Mouse (Mus musculus) ovary, adult 18-20 months (tissue): Measurements from ENCODE around the gene Stk11.

Experiments
- DNase-seq: peaks from one replicate; pipeline ENCODE4 v3.0.0; 2022; ENCODE audit warnings: low spot score, mixed read lengths

Stk11 gene

DNA sequence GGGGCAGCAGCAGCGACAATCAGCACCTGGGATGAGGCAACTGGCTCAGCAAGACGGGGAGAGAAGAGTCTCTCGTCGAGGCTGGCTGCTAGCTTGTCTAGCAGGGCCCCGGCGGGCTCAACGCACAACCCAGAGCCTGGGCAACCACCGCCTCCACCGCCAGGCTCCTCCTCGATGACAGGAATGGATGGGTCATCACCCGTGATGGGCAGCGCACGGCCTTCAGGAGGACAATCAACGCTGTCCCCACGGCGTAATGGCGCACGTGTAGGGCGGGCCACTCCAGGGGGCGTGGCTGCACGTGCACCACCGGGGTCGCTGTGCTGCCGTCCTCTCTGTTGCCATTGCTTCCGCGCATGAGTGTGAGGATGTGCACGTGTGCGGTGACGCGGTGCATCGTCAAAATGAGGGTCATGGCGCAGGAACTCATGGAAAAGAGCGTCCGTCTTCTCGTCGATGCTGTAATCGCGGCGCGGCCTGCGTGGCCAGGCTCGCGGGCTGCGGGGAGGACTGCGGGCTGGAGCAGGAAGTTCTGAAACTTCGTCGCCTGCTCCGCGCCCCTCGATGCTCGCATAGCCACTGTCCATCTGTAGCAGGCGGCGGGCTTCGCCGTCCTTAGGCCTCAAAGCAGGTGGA, 15.8 kb downstream of the Stk11 start:
- DNase-seq, result no peak

GRCm38 (mm10) chr10:80131952-80132350, 16.3 kb downstream of the Stk11 start:
- no peak for DNase-seq

- DNase-seq, result no peak
Measured at GRCm38 (mm10) chr10:80133226-80133849, 17.7 kb downstream of the Stk11 start.

GRCm38 (mm10) chr10:80134421-80134820, 18.8 kb downstream of the Stk11 start:
- no peak for DNase-seq

DNA sequence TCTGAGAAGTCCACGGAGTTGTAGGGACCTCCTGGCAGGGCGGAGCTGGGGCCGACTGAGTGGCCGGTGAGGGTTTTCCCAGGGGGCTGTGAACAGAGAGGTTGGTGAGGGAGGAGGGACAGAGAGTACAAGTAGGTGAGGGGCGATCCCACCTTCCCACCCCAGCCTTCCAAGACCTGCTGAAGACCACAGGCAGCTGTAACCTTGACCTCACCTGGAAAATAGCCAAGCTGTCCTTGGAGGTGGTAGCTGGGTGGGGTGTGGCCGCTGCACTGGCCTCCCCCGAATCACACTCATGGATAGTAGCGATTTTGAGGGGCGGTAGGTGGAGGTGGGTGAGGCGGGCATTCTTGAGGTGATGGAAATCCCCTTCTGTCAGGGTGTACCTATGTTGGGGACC, 19.6 kb downstream of the Stk11 start:
- DNase-seq, result no peak

GRCm38 (mm10) chr10:80135641-80136040, 20.0 kb downstream of the Stk11 start:
- no peak for DNase-seq

DNA sequence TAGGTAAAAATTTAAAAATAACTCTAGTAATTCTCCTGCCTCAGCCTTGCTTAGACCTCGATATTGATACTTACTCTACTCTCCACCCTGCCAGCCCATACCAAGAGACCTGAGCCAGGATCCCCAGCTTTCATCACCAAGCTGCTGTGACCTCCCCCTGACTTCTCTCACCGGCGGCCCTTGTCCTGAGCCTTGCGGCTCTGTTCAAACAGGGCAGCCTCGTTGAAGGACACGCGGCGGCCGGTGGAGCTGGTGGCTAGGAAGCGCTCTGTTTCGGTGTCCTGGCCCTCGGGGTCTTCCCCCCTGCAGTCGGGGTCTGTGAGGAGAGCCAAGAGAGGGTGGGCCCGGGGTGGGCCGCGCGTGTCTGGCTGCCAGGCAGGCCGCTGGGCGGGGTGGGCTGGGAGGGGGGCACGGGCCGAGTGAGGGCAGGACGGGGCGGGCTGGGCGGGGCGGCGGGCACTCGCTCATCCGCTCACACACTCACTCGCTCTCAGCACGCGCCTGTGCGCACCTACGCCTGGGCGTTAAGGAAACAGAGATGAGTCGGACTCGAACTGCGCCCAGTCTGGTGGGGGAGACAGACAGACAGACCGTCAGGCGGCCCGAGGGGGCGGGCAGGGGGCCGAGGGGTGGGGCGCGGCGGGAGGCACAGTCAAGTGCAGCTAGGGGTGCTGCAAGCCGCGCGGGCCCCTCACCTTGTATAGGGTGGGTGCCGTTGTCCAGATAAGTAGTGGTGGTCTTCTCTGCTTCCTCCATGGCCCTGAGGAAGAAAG, 20.8 kb downstream of the Stk11 start:
- DNase-seq, result no peak

DNA sequence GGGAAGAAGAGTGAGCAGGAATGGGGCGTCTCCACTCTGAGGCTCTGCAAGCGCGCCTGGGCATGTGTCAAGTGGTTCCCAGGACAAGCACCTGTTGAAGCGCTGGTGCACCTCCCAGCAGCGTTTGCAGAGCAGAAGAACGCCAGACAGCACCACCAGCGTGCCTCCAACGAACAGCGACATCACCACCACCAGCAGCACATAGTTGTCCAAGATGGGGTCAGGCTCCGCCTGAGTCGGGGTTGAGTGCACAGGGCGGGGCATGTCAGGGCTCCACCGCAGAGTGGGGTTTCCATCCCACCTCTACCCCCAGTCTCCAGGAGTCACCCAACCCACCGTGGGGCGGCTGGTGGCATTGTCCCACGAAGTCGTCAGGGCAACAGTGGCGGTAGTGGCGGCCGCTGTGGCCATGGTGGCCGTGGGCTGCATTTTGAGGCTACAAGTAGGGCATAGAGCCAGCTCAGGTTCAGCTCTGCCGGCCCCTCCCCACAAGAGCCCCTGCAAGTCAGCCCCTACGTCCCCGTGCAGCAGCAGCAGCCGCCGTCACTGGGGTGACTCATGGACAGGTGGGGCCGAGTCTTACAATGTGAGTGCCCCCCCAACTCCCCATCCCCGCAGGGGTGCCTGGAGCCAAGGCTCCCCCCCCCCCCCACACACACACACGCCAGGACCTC, 21.5 kb downstream of the Stk11 start:
- DNase-seq, result no peak

- no peak for DNase-seq
Measured at GRCm38 (mm10) chr10:80137626-80138552, 22.3 kb downstream of the Stk11 start.

DNA sequence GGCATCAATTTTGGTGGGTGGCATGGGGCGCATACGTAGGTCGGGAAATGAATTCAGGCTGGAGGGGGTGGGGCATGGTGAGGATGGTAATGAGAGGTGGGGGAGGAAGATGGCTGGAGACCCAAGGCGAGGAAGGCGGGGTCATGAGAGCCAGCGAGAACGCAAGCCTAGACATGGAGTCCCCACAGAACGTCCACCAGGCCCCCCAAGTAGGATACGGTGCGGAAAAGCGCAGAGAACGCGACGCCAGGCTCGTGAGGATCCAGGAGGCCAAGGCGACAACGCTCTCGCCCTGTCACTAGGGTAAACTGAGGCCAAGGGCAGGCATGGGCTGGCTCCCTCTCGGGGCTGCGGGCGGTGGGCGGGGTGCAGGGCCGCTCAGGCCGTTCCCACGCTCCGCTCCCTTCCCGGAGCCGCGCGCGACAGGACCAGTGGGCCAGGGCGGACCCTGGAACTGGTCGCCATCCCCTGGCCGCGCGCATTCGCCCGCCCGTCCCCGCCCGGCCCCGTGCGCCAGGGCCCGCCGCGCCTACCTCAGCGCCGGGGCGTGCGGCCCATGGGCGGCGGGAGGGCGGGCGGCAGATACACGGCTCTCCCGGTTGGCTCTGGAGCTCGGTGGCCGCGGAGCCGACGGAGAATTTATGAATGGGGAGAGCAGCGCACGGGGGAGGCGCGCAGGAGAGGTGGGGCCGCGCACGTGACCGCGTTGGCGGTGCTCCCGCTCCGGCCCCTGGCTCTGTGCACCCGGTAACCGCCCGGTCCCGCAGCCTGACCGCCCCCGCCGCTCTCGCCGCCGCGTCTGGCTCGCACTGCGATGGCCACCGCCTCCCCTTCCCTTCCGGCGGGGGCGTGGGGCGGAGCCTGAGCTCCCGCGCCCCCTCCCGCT, 23.2 kb downstream of the Stk11 start, which contains the start of gene Atp5d:
Gene Atp5d, plus strand, starts transcription at position 80 of the 886 bp plus-strand sequence.
- no peak for DNase-seq

GRCm38 (mm10) chr10:80139439-80139775, 23.8 kb downstream of the Stk11 start:
- no peak for DNase-seq

DNA sequence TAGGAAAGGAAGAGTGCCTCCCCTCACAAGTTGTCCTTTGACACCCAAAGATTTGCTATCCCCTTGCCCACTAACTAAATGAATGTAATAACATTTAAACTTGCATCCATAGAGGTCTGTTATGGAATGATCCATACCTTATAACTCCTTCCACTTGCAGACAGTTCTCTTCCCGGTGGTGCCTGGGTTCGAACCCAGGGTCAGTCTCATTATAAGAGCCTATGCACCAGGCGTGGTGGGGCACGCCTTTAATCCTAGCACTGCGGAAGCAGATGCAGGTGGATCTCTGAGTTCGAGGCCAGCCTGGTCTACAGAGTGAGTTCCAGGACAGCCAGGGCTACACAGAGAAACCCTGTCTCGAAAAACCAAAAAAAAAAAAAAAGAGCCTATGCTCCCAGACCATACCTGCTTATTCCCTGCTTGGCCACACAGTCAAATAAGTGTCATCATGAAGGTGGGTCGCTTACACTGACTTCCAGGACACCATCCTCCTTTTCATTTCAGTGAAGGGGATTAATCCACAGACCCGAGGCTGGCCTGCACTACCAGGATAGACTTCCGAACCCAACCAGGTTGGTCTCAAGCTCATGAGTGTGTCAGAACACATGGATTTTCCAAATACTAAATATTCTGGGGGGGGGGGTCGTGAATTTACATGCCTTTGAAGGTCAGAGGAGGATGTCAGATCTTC, 24.5 kb downstream of the Stk11 start:
- DNase-seq, result no peak

DNA sequence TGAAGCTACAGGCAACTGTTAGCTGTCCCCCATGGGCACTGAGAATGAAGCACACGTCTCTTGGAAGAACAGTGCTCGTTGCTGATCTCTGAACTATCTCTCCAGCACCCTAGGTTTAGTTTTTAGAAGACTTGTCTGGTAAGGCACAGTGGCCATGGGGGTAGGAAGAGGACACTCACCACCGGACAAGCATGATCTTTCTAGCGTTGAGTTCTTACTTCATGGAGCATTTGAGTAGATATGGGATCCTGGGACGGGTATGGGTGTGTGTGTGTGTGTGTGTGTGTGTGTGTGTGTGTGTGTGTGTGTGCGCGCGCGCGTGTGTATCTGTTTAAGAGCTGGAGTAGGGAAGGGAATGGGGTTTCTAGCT, 25.0 kb downstream of the Stk11 start, which contains the start of gene Cbarp:
Gene Cbarp, minus strand, starts transcription at position 170 of the 370 bp plus-strand sequence.
- no peak for DNase-seq

- DNase-seq, result peak; percentile 97
Measured at GRCm38 (mm10) chr10:80141243-80141642, 25.6 kb downstream of the Stk11 start.

DNA sequence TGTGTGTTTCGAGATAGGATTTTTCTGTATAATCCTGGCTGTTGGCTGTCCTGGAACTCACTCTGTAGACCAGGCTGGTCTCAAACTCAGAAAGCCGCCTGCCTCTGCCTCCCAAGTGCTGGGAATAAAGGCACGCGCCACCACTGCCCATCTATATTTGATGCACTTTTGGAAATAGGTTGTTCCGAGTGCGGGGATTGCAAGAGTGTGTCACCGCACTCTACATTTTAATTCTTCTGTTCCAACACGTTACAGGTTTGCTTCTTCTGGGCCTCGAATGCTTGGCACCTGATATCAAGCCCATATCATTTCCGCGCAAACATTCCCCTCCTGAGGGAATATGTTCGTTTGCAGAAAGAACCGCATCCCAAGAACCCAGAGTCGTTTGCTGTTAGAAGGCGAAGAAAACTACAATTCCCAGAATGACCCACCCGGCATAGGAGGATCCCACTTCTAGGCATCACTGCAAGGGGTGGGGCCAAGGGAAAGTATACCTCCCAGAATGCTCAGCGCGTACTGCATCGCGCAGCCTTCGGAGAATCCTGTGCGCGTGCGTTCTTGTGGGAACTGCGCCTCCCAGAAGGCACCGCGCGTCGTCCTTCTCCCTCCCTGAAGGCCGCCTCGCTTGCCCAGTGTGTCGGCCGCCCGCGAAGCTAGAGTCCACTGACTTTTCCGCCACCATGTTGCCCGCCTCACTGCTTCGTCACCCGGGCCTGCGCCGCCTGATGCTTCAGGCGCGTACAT, 26.4 kb downstream of the Stk11 start:
- DNase-seq, result peak; percentile 95

GRCm38 (mm10) chr10:80142530-80142925, 26.9 kb downstream of the Stk11 start:
- no peak for DNase-seq

DNA sequence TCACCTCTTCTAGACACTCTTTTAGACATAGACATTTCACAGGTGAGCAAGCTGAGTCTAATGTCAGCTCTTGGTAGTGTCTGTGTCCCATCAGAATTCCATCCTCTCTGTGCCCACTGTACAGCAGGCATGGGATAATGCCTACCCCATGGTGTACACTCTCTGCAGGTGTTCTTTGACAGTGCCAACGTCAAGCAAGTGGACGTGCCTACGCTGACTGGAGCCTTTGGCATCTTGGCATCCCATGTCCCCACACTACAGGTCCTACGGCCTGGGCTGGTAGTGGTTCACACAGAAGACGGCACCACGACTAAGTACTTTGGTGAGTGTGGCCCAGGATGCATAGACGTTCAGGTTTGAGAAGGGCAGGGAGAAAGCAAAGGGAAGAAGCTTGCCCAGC, 28.1 kb downstream of the Stk11 start:
- DNase-seq, result no peak

DNA sequence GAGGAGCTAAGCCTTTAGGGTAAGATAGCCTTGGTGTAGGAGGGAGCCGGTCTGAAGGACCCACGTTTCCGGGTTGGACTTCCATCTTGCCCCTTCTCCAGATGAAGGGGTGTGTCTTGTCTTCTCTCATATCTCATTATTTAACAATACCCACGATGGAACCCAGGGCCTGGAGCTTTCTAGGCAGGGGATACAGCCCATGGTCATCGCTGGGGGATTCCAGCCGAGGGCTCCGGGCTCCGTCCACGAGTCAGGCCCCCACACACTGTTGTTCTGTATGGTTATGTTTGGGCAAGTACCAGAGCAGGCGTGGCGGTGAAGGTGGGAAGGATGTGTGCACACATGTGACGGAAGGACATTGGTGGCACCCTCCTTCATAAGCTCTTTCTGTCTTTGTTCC, 28.6 kb downstream of the Stk11 start:
- DNase-seq, result no peak
